Mouse (Mus musculus): Measurements from ENCODE around the gene Atp2a1.

- TF ChIP-seq NRF1 (IDR thresholded peaks at IDR 0.05; ENCODE audit: insufficient read depth, low read depth, low read length, poor library complexity, severe bottlenecking): no peak
- no peak for TF ChIP-seq GATA1 (IDR thresholded peaks at IDR 0.05; ENCODE audit: low read depth, low read length)
- no peak for TF ChIP-seq CTCF (IDR thresholded peaks at IDR 0.05 in 2 of 3, conservative IDR thresholded peaks at IDR 0.05 in 1 of 3; ENCODE audit: control insufficient read depth in 1 of 3, insufficient read depth in 1 of 3, low read depth in 2 of 3, low read length in 3 of 3, poor library complexity in 1 of 3, severe bottlenecking in 1 of 3)
- TF ChIP-seq POLR2AphosphoS2 (IDR thresholded peaks at IDR 0.05; ENCODE audit: low read length): no peak
These were observed 38.7 kb downstream of the Atp2a1 start for GRCm38 (mm10) chr7:126424161-126424560.
